Comparison of ENCODE assay signal across 23 mouse cellular contexts in the genomic region with DNA sequence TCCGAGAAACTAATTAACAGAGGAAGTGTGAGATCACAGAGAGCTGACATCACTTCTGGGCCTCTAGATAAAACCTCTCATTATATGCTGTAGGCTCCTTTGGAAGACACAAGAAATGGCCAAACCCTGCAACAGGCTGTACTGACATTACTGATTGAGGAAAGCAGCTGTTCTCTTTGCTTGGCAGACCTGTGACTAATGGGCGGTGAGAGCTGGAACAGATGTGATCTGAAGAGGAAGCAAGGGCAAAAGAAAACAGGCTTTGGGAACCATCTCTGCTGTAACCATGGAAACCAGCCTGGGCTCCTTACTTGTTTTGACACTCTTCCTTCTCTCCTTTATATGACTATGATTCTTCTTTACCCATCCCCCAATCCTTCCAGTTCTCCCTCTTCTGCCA. TPM values are rescaled to one million over a fixed set of nuclear protein-coding genes. Genes with fewer than 3 reads are reported as not detected.
DNase-seq lines count a peak whose midpoint lies in the region; ATAC-seq and TF ChIP-seq lines count a peak whose summit lies in the region.
"Had no signal": no experiment of that assay in that cellular context is flagged by ENCODE, and none has a peak within 500 bp of the region (broad histone marks: within the 10 kb centered on the region; RNA-seq: fewer than 3 reads in every experiment).

No protein-coding gene starts in this region.

- H3ac ChIP-seq in myocyte (ENCODE audit: control insufficient read depth, insufficient read length) = no peak overlapping the region

- no peak overlapping the region for H3K4me3 ChIP-seq in heart, embryonic 12.5 days
- H3K4me3 ChIP-seq in embryonic facial prominence, embryonic 11.5 days (ENCODE audit: low read depth, low read length) = no peak overlapping the region
- no peak overlapping the region for H3K4me3 ChIP-seq in myocyte
- H3K4me3 ChIP-seq: embryonic facial prominence, embryonic 13.5 days; heart, embryonic 15.5 days; hindbrain, embryonic 15.5 days; liver, embryonic 13.5 days; lung, embryonic 15.5 days; megakaryocyte, embryonic 14.5 days had no signal

- peak; percentile 47 for DNase-seq in heart, adult 8-10 months (ENCODE audit: low spot score)
- DNase-seq in brain, adult 2 months (ENCODE audit: low read depth, low spot score) = peak; percentile 12
- peak; percentile 43 for DNase-seq in embryonic facial prominence, embryonic 11.5 days (ENCODE audit: low spot score)
- no peak for DNase-seq in urinary bladder, postnatal 14 days (ENCODE audit: low spot score)
- no peak for DNase-seq in frontal cortex, postnatal 10 days (ENCODE audit: low spot score in 2 of 2)
- DNase-seq: adrenal gland, postnatal 36 days; cerebellum, adult 9-11 months; forebrain, postnatal 0 days; gastrocnemius, postnatal 10 days; layer of hippocampus, postnatal 36 days; left cerebral cortex, postnatal 4 days; liver, embryonic 13.5 days; thymus, postnatal 36 days had no signal

- H3K79me2 ChIP-seq in myocyte (ENCODE audit: control insufficient read depth, insufficient read depth) = no peaks in the 10 kb centered on the region

- no peak for TF ChIP-seq POLR2A in myocyte (IDR thresholded peaks at IDR 0.05; ENCODE audit: insufficient read length, low read depth)

- WGBS in heart, embryonic 12.5 days = 43% methylated on average over 2 of the region's 2 CpGs
- 52% methylated on average over 2 of the region's 2 CpGs for WGBS in embryonic facial prominence, embryonic 11.5 days

- H3K9me3 ChIP-seq in heart, embryonic 12.5 days (replicated peaks) = no peaks in the 10 kb centered on the region; the same call in 1 of the 2 replicates
- H3K9me3 ChIP-seq in embryonic facial prominence, embryonic 11.5 days (replicated peaks; ENCODE audit: control insufficient read depth, low read length) = no peaks in the 10 kb centered on the region
- H3K9me3 ChIP-seq: embryonic facial prominence, embryonic 13.5 days; heart, embryonic 15.5 days; hindbrain, embryonic 15.5 days; liver, embryonic 13.5 days; lung, embryonic 15.5 days had no signal

- ATAC-seq in heart, embryonic 12.5 days (ENCODE audit: insufficient number of reproducible peaks, low FRiP score) = no peak
- ATAC-seq in embryonic facial prominence, embryonic 11.5 days (replicated peaks; ENCODE audit: insufficient number of reproducible peaks, low FRiP score, low TSS enrichment, low read depth) = no peak
- ATAC-seq: activated CD4-positive, CD25-positive, alpha-beta regulatory T cell, adult 4 months; forebrain, postnatal 0 days; intestine, postnatal 0 days had no signal

- H3K36me3 ChIP-seq in heart, embryonic 12.5 days = no peaks in the 10 kb centered on the region
- no peaks in the 10 kb centered on the region for H3K36me3 ChIP-seq in embryonic facial prominence, embryonic 11.5 days (replicated peaks; ENCODE audit: control insufficient read depth, insufficient read depth, low read depth, low read length)
- H3K36me3 ChIP-seq in myocyte (ENCODE audit: control insufficient read depth, insufficient read depth) = no peaks in the 10 kb centered on the region
- H3K36me3 ChIP-seq: embryonic facial prominence, embryonic 13.5 days; heart, embryonic 15.5 days; hindbrain, embryonic 15.5 days; liver, embryonic 13.5 days; lung, embryonic 15.5 days had no signal

- no peaks in the 10 kb centered on the region for H3K4me1 ChIP-seq in heart, embryonic 12.5 days (replicated peaks)
- H3K4me1 ChIP-seq in embryonic facial prominence, embryonic 11.5 days (ENCODE audit: control insufficient read depth, insufficient read depth, low read length) = no peaks in the 10 kb centered on the region
- H3K4me1 ChIP-seq: heart, embryonic 15.5 days; hindbrain, embryonic 15.5 days; liver, embryonic 13.5 days; megakaryocyte, embryonic 14.5 days had no signal

- no peak overlapping the region for H3K27ac ChIP-seq in heart, embryonic 12.5 days (ENCODE audit: poor library complexity, severe bottlenecking)
- no peak overlapping the region for H3K27ac ChIP-seq in embryonic facial prominence, embryonic 11.5 days (replicated peaks; ENCODE audit: low read depth, low read length)
- H3K27ac ChIP-seq: embryonic facial prominence, embryonic 13.5 days; heart, embryonic 15.5 days; hindbrain, embryonic 15.5 days; kidney, postnatal 0 days; liver, embryonic 13.5 days; lung, embryonic 15.5 days had no signal

- H3K27me3 ChIP-seq in heart, embryonic 12.5 days (replicated peaks) = no peaks in the 10 kb centered on the region
- H3K27me3 ChIP-seq in embryonic facial prominence, embryonic 11.5 days (ENCODE audit: control insufficient read depth, insufficient read depth, low read length) = no peaks in the 10 kb centered on the region
- H3K27me3 ChIP-seq in myocyte (ENCODE audit: control insufficient read depth, insufficient read depth, insufficient read length) = no peaks in the 10 kb centered on the region
- H3K27me3 ChIP-seq: embryonic facial prominence, embryonic 13.5 days; heart, embryonic 15.5 days; hindbrain, embryonic 15.5 days; liver, embryonic 13.5 days; lung, embryonic 15.5 days; megakaryocyte, embryonic 14.5 days had no signal

- no peak overlapping the region for H3K4me2 ChIP-seq in heart, embryonic 12.5 days
- H3K4me2 ChIP-seq in embryonic facial prominence, embryonic 11.5 days (ENCODE audit: low read depth, low read length) = no peak overlapping the region
- H3K4me2 ChIP-seq in myocyte (ENCODE audit: low read depth) = no peak overlapping the region
- H3K4me2 ChIP-seq: embryonic facial prominence, embryonic 13.5 days; heart, embryonic 15.5 days; hindbrain, embryonic 15.5 days; liver, embryonic 13.5 days; lung, embryonic 15.5 days had no signal

- no peak overlapping the region for H3K9ac ChIP-seq in heart, embryonic 12.5 days
- no peak overlapping the region for H3K9ac ChIP-seq in embryonic facial prominence, embryonic 11.5 days (replicated peaks; ENCODE audit: low read length)
- H3K9ac ChIP-seq: embryonic facial prominence, embryonic 13.5 days; forebrain, postnatal 0 days; heart, embryonic 15.5 days; hindbrain, embryonic 15.5 days; liver, embryonic 13.5 days; lung, embryonic 15.5 days had no signal

TF ChIP-seq in myocyte, 11 proteins besides CTCF, POLR2A, EP300 and RAD21:
- TF ChIP-seq MYOD1 (IDR thresholded peaks at IDR 0.05; ENCODE audit: control insufficient read depth in 1 of 3, insufficient read length in 2 of 3, low read depth in 2 of 3) = peak in 2 of 3 experiments; percentile 18 to 61
- TF ChIP-seq CEBPB (IDR thresholded peaks at IDR 0.05; ENCODE audit: insufficient read depth, poor library complexity, severe bottlenecking) = no peak
- TF ChIP-seq MAX (IDR thresholded peaks at IDR 0.05; ENCODE audit: low read depth) = no peak
- no peak for TF ChIP-seq REST (IDR thresholded peaks at IDR 0.05; ENCODE audit: insufficient read depth, insufficient read length)
- TF ChIP-seq USF1 (IDR thresholded peaks at IDR 0.05; ENCODE audit: low read depth) = no peak
- TF ChIP-seq TCF12 (IDR thresholded peaks at IDR 0.05; ENCODE audit: insufficient read depth, poor library complexity, severe bottlenecking) = no peak
- no peak for TF ChIP-seq SRF (IDR thresholded peaks at IDR 0.05; ENCODE audit: control insufficient read depth, insufficient read length, low read depth)
- TF ChIP-seq E2F4 (IDR thresholded peaks at IDR 0.05; ENCODE audit: insufficient read depth) = no peak
TF ChIP-seq in myocyte: peak in this region for 1.

RNA-seq across cellular contexts. Expression of a gene that starts 56.7 kb away (rescaled TPM):
- not detected for total RNA-seq in heart, adult 8-10 months (2022)
- polyA plus RNA-seq in heart, embryonic 12.5 days (2016; fragmentation: Nextera tagmentation; extraction: Ambion mirVana) = 0.42 and 0.49 TPM in 2 replicates
- polyA plus RNA-seq in embryonic facial prominence, embryonic 11.5 days (2014; fragmentation: Nextera tagmentation; extraction: Ambion mirVana) = not detected in 2 replicates
- polyA plus RNA-seq in myocyte (2012; fragmentation: generic; extraction: Trizol) = not detected
- total RNA-seq: adrenal gland, postnatal 36 days had no signal
- polyA plus RNA-seq: activated CD4-positive, CD25-positive, alpha-beta regulatory T cell, adult 4 months had no signal

Comparison
In these comparisons a context has a peak if more than half of its experiments do, and no peak if none do; other contexts are left out.
1. DNase-seq: peak in heart, adult 8-10 months (single experiment), brain, adult 2 months (single experiment) and embryonic facial prominence, embryonic 11.5 days (single experiment); none in urinary bladder, postnatal 14 days (single experiment) and frontal cortex, postnatal 10 days (0 of 2).